Mouse (Mus musculus) ES-Bruce4 (cell line): Measurements from ENCODE around the gene Med28. TPM values are rescaled to one million over a fixed set of nuclear protein-coding genes. Genes with fewer than 3 reads are reported as not detected.
A peak's percentile ranks its signal among the peaks of the same experiment; 100 is the strongest.

Experiments used
- H3K27ac ChIP-seq: 2 replicates; pipeline ENCODE4 v1.5.1; 2012; ENCODE audit warnings: low read length, inconsistent platforms; ENCODE audit not compliant: insufficient read depth
- H3K27me3 ChIP-seq: 2 replicates; pipeline ENCODE4 v1.6.1; 2012; ENCODE audit warnings: mild to moderate bottlenecking, low read length, inconsistent platforms; ENCODE audit not compliant: control insufficient read depth, poor library complexity, insufficient read depth, severe bottlenecking
- H3K36me3 ChIP-seq: 2 replicates; pipeline ENCODE4 v1.6.1; 2012; ENCODE audit warnings: inconsistent platforms, mild to moderate bottlenecking, low read length, moderate library complexity; ENCODE audit not compliant: control insufficient read depth, poor library complexity, insufficient read depth, severe bottlenecking
- H3K4me1 ChIP-seq: one replicate; pipeline ENCODE4 v1.8.1; 2011; ENCODE audit warnings: low read length; ENCODE audit not compliant: control insufficient read depth, insufficient read depth
- H3K4me3 ChIP-seq: 2 replicates; pipeline ENCODE4 v1.5.1; 2011; ENCODE audit warnings: low read depth, mild to moderate bottlenecking, low read length
- H3K9ac ChIP-seq: 2 replicates; pipeline ENCODE4 v1.6.1; 2012; ENCODE audit warnings: low read depth, mild to moderate bottlenecking, inconsistent platforms; ENCODE audit not compliant: poor library complexity, severe bottlenecking
- H3K9me3 ChIP-seq: replicated peaks from 2 replicates; pipeline ENCODE4 v1.6.1; 2012; ENCODE audit warnings: mild to moderate bottlenecking, low read length, inconsistent platforms; ENCODE audit not compliant: control insufficient read depth, poor library complexity, insufficient read depth, severe bottlenecking
- CTCF ChIP-seq: IDR thresholded peaks from one replicate; pipeline ENCODE4 v1.8.1; 2011; ENCODE audit warnings: low read depth, low read length
- EP300 ChIP-seq: IDR thresholded peaks from 2 replicates; pipeline ENCODE4 v1.6.1; 2011; ENCODE audit warnings: low read depth, low read length; ENCODE audit not compliant: insufficient read depth
- POLR2A ChIP-seq: IDR thresholded peaks from one replicate; pipeline ENCODE4 v1.8.1; 2011; ENCODE audit warnings: low read length; ENCODE audit not compliant: insufficient read depth
- polyA plus RNA-seq: library from polyadenylated mRNA; stranded (reverse); fragments of >200 nt; gene quantifications from 2 replicates; pipeline ENCODE4 v1.2.4, GENCODE M21; 2011; ENCODE audit warnings: low read depth; ENCODE audit not compliant: missing spikeins, insufficient read depth, insufficient read length

The Med28 gene
- polyA plus RNA-seq, 1 experiment = 67.8 TPM

DNA sequence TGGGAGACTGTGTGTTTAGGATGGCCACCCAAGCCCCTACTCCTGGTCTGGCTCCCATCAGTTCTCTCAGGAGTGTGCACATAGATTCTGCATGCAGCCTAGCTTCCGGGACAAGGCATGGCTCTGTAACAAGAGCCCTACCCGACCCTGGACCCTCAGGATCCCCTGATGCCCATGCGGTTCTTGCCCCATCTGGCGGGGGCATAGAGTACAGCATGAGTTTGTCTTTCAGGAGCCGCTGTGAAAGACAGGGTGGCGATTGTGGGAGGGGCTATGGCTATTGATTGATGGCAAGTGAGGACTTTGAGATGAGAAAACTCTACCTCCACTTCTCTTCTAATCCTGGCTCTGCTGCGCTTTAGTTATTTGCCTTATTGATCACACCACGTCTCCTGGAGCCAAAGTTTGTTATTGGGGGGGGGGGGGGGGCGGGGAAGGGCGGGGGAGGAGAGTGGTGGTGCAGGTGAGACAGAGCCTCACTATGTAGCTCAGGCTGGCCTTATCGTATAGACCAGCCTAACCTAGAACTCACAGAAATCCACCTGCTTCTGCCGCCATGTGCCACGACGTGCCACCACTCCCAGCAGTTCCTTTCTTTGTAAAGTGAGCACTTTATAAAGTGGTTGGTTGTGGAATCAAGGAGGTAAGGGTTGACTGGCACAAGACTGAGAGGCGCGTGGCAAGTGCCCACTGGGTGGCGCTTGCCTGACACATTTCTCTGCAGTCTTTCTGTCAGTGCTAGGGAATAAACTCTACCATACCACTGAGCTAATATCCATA, 14.5 kb downstream of the Med28 start:
- H3K36me3 ChIP-seq = no peaks in the 10 kb centered on the region
- H3K4me3 ChIP-seq = peak overlapping the region; percentile 54
- no peak overlapping the region for H3K9ac ChIP-seq
- no peaks in the 10 kb centered on the region for H3K4me1 ChIP-seq
- H3K27ac ChIP-seq = no peak overlapping the region
- H3K9me3 ChIP-seq = no peaks in the 10 kb centered on the region
- TF ChIP-seq POLR2A (no peak), CTCF (peak; percentile 68), EP300 (no peak)
- H3K27me3 ChIP-seq = no peaks in the 10 kb centered on the region

DNA sequence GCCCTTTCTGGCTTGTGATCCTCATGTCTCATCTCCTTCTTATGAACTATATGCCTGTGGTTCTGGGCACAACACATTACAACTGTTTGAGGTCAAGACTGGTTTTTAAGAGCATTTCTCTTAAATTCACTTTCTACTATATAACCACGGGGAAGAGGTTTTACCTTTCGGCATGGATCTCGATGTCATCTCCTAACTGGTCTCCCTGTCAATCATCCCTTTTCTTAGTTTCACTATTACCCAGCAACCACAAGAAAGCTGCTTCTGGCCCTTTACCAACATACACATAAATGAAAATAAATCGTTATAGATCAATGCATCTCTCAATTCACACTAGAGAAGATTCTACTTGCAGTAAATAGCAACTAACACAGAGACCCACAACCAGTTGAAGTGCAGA, 15.1 kb downstream of the Med28 start:
- Histone ChIP-seq H3K36me3 (no peaks in the 10 kb centered on the region), H3K27ac (no peak overlapping the region), H3K4me3 (no peak overlapping the region), H3K4me1 (no peaks in the 10 kb centered on the region), H3K27me3 (no peaks in the 10 kb centered on the region), H3K9me3 (no peaks in the 10 kb centered on the region), H3K9ac (no peak overlapping the region)
- TF ChIP-seq CTCF (no peak), POLR2A (no peak), EP300 (no peak)

GRCm38 (mm10) chr5:45539502-45539901, 19.5 kb downstream of the Med28 start:
- Histone ChIP-seq H3K36me3 (no peaks in the 10 kb centered on the region), H3K27ac (no peak overlapping the region), H3K4me3 (no peak overlapping the region), H3K4me1 (no peaks in the 10 kb centered on the region), H3K9me3 (no peaks in the 10 kb centered on the region), H3K9ac (no peak overlapping the region), H3K27me3 (no peaks in the 10 kb centered on the region)
- TF ChIP-seq POLR2A = no peak
- TF ChIP-seq EP300 = no peak
- peak; percentile 77 for TF ChIP-seq CTCF

DNA sequence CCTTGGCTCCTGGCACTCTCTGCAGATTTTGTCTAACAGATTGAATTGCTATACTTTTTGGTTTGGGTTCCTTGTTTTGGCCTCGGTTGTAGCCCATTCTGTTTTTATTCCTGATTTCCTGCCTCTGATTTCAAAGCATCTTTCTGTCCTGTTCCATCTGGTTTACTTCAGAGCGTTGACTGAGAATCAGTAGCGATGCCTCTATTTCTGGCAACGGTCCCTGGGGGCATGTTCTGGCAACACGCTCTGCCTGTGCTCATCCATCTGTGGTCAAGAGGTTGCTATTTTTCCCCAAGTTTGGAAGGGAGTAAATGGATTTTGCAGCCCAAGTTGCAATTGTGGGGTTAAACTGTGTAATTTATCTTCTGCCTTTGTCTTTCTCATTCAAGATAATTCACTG, 23.3 kb downstream of the Med28 start:
- Histone ChIP-seq H3K4me3 (no peak overlapping the region), H3K9me3 (peaks cover 7% of the 10 kb centered on the region; the same call in 1 of the 2 replicates), H3K27ac (no peak overlapping the region), H3K27me3 (no peaks in the 10 kb centered on the region), H3K9ac (no peak overlapping the region), H3K36me3 (no peaks in the 10 kb centered on the region), H3K4me1 (no peaks in the 10 kb centered on the region)
- TF ChIP-seq CTCF (no peak), POLR2A (no peak), EP300 (no peak)

GRCm38 (mm10) chr5:45549586-45549985, 29.6 kb downstream of the Med28 start:
- no peaks in the 10 kb centered on the region for H3K36me3 ChIP-seq
- peaks cover 13% of the 10 kb centered on the region; the same call in 1 of the 2 replicates for H3K9me3 ChIP-seq
- no peak overlapping the region for H3K4me3 ChIP-seq
- TF ChIP-seq POLR2A (no peak), EP300 (no peak), CTCF (no peak)
- no peaks in the 10 kb centered on the region for H3K4me1 ChIP-seq
- no peaks in the 10 kb centered on the region for H3K27me3 ChIP-seq
- H3K27ac ChIP-seq = no peak overlapping the region
- no peak overlapping the region for H3K9ac ChIP-seq

GRCm38 (mm10) chr5:45564054-45564453, 44.0 kb downstream of the Med28 start:
- Histone ChIP-seq H3K27me3 (no peaks in the 10 kb centered on the region; the same call in 1 of the 2 replicates), H3K4me1 (no peaks in the 10 kb centered on the region), H3K36me3 (no peaks in the 10 kb centered on the region), H3K27ac (no peak overlapping the region), H3K4me3 (no peak overlapping the region), H3K9me3 (no peaks in the 10 kb centered on the region), H3K9ac (no peak overlapping the region)
- TF ChIP-seq CTCF (no peak), EP300 (no peak), POLR2A (no peak)
